Mouse (Mus musculus) MEL (cell line): Measurements from ENCODE around the gene Cwc27. TPM values are rescaled to one million over a fixed set of nuclear protein-coding genes. Genes with fewer than 3 reads are reported as not detected.

Source experiments
- DNase-seq: peaks from one replicate; pipeline ENCODE4 v3.0.0; 2011; ENCODE audit warnings: low read depth, low spot score
- H3K27ac ChIP-seq: 2 replicates; pipeline ENCODE4 v1.5.1; 2012; ENCODE audit warnings: low read depth, mild to moderate bottlenecking, control low read depth, low read length, moderate library complexity; ENCODE audit not compliant: control insufficient read depth
- H3K27me3 ChIP-seq, 2 experiments: fragments of 150-350 bp in 1 of 2; sonication (generic) in 1 of 2; 2 replicates each; pipeline ENCODE4 v1.6.1; 2012; ENCODE audit warnings: low read length in 2 of 2, mild to moderate bottlenecking in 2 of 2, improper control_type of control experiment in 1 of 2, moderate library complexity in 1 of 2; ENCODE audit not compliant: insufficient read depth in 2 of 2, control insufficient read depth in 1 of 2
- H3K36me3 ChIP-seq, 2 experiments: 2 replicates each; pipeline ENCODE4 v1.6.1; 2012 to 2014; ENCODE audit warnings: low read length in 2 of 2, improper control_type of control experiment in 1 of 2, inconsistent platforms in 1 of 2, mild to moderate bottlenecking in 1 of 2; ENCODE audit not compliant: insufficient read depth in 2 of 2, control insufficient read depth in 1 of 2
- H3K4me1 ChIP-seq, 2 experiments: fragments of 150-350 bp in 1 of 2; sonication (generic) in 1 of 2; 2 replicates each; pipeline ENCODE4 v1.6.1; 2012; ENCODE audit warnings: low read length in 2 of 2, improper control_type of control experiment in 1 of 2, mild to moderate bottlenecking in 1 of 2; ENCODE audit not compliant: insufficient read depth in 2 of 2, control insufficient read depth in 1 of 2
- H3K4me3 ChIP-seq, 2 experiments: fragments of 150-350 bp in 1 of 2; sonication (generic) in 1 of 2; 2 replicates each; pipeline ENCODE4 v1.5.1; 2012; ENCODE audit warnings: low read depth in 2 of 2, low read length in 2 of 2, mild to moderate bottlenecking in 2 of 2, moderate library complexity in 2 of 2, control low read depth in 1 of 2, improper control_type of control experiment in 1 of 2; ENCODE audit not compliant: control insufficient read depth in 1 of 2, insufficient read depth in 1 of 2
- H3K79me2 ChIP-seq: 2 replicates; pipeline ENCODE4 v1.6.1; 2012; ENCODE audit warnings: mild to moderate bottlenecking, low read length, moderate library complexity; ENCODE audit not compliant: control insufficient read depth, poor library complexity, insufficient read depth
- H3K9ac ChIP-seq: 2 replicates; pipeline ENCODE4 v1.6.1; 2012; ENCODE audit warnings: low read depth, mild to moderate bottlenecking, control low read depth, low read length, moderate library complexity; ENCODE audit not compliant: control insufficient read depth, poor library complexity, severe bottlenecking
- H3K9me3 ChIP-seq: fragments of 150-350 bp; sonication (generic); replicated peaks from 2 replicates; pipeline ENCODE4 v1.6.1; 2012; ENCODE audit warnings: mild to moderate bottlenecking, low read length, improper control_type of control experiment, moderate library complexity; ENCODE audit not compliant: insufficient read depth
- BHLHE40 ChIP-seq: IDR thresholded peaks from 2 replicates; pipeline ENCODE4 v1.6.1; 2012; ENCODE audit warnings: low read depth, mild to moderate bottlenecking, inconsistent platforms, low read length, improper control_type of control experiment, borderline replicate concordance
- CHD1 ChIP-seq: IDR thresholded peaks from 2 replicates; pipeline ENCODE4 v1.6.1; 2012; ENCODE audit warnings: low read depth, mild to moderate bottlenecking, inconsistent platforms, low read length, improper control_type of control experiment
- CTCF ChIP-seq, 3 experiments: IDR thresholded peaks in 2 of 3; conservative IDR thresholded peaks in 1 of 3; 2 replicates each; pipeline ENCODE4 v1.5.1; 2011 to 2012; ENCODE audit warnings: low read length in 3 of 3, low read depth in 2 of 3, mild to moderate bottlenecking in 2 of 3, improper control_type of control experiment in 1 of 3, inconsistent platforms in 1 of 3, mixed read lengths in 1 of 3, moderate library complexity in 1 of 3; ENCODE audit not compliant: control insufficient read depth in 1 of 3, insufficient read depth in 1 of 3, poor library complexity in 1 of 3, severe bottlenecking in 1 of 3
- ELF1 ChIP-seq: IDR thresholded peaks from 2 replicates; pipeline ENCODE4 v1.6.1; 2014; ENCODE audit warnings: low read depth, mild to moderate bottlenecking, inconsistent platforms, low read length, improper control_type of control experiment, moderate library complexity
- EP300 ChIP-seq, 2 experiments: IDR thresholded peaks; 2 replicates each; pipeline ENCODE4 v1.6.1; 2011; ENCODE audit warnings: improper control_type of control experiment in 2 of 2, low read length in 2 of 2, low read depth in 1 of 2, mild to moderate bottlenecking in 1 of 2
- ETS1 ChIP-seq: IDR thresholded peaks from 2 replicates; pipeline ENCODE4 v1.6.1; 2012; ENCODE audit warnings: low read depth, mild to moderate bottlenecking, inconsistent platforms, low read length, improper control_type of control experiment, moderate library complexity
- GABPA ChIP-seq: IDR thresholded peaks from 2 replicates; pipeline ENCODE4 v1.6.1; 2012; ENCODE audit warnings: low read depth, mild to moderate bottlenecking, inconsistent platforms, low read length, improper control_type of control experiment, moderate library complexity
- HCFC1 ChIP-seq: IDR thresholded peaks from 2 replicates; pipeline ENCODE4 v1.6.1; 2012; ENCODE audit warnings: low read depth, mild to moderate bottlenecking, inconsistent platforms, low read length, improper control_type of control experiment, moderate library complexity
- JUND ChIP-seq: IDR thresholded peaks from 2 replicates; pipeline ENCODE4 v1.6.1; 2011; ENCODE audit warnings: low read depth, mild to moderate bottlenecking, improper control_type of control experiment, low read length
- KAT2A ChIP-seq: conservative IDR thresholded peaks from 2 replicates; pipeline ENCODE4 v1.6.1; 2012; ENCODE audit warnings: low read depth, low read length, improper control_type of control experiment, inconsistent platforms
- MAX ChIP-seq: IDR thresholded peaks from 2 replicates; pipeline ENCODE4 v1.6.1; 2011; ENCODE audit warnings: low read length, improper control_type of control experiment
- MEF2A ChIP-seq: IDR thresholded peaks from 2 replicates; pipeline ENCODE4 v1.6.1; 2014; ENCODE audit warnings: low read depth, mild to moderate bottlenecking, inconsistent platforms, low read length, improper control_type of control experiment; ENCODE audit not compliant: poor library complexity, insufficient replicate concordance, severe bottlenecking; ENCODE audit errors: extremely low read depth
- MXI1 ChIP-seq: IDR thresholded peaks from 2 replicates; pipeline ENCODE4 v1.6.1; 2011; ENCODE audit warnings: mild to moderate bottlenecking, low read depth, low read length, improper control_type of control experiment
- NELFE ChIP-seq: IDR thresholded peaks from 2 replicates; pipeline ENCODE4 v1.6.1; 2011; ENCODE audit warnings: low read depth, low read length, improper control_type of control experiment
- NRF1 ChIP-seq: IDR thresholded peaks from 2 replicates; pipeline ENCODE4 v1.6.1; 2014; ENCODE audit warnings: low read depth, mild to moderate bottlenecking, inconsistent platforms, low read length, improper control_type of control experiment, moderate library complexity; ENCODE audit not compliant: poor library complexity, insufficient read depth, severe bottlenecking
- POLR2A ChIP-seq, 2 experiments: IDR thresholded peaks; 2 replicates each; pipeline ENCODE4 v1.6.1; 2011 to 2012; ENCODE audit warnings: low read length in 2 of 2, mild to moderate bottlenecking in 2 of 2, control low read depth in 1 of 2, improper control_type of control experiment in 1 of 2, low read depth in 1 of 2, moderate library complexity in 1 of 2; ENCODE audit not compliant: control insufficient read depth in 1 of 2, insufficient read depth in 1 of 2, poor library complexity in 1 of 2
- RAD21 ChIP-seq: IDR thresholded peaks from 2 replicates; pipeline ENCODE4 v1.6.1; 2011; ENCODE audit warnings: mild to moderate bottlenecking, low read depth, low read length, improper control_type of control experiment
- SIN3A ChIP-seq: IDR thresholded peaks from 2 replicates; pipeline ENCODE4 v1.6.1; 2012; ENCODE audit warnings: low read length, improper control_type of control experiment, inconsistent platforms
- SMC3 ChIP-seq: IDR thresholded peaks from 2 replicates; pipeline ENCODE4 v1.6.1; 2011; ENCODE audit warnings: low read depth, low read length, improper control_type of control experiment
- TBP ChIP-seq: IDR thresholded peaks from 2 replicates; pipeline ENCODE4 v1.8.0; 2011; ENCODE audit warnings: low read depth, low read length, improper control_type of control experiment
- TCF12 ChIP-seq: IDR thresholded peaks from 2 replicates; pipeline ENCODE4 v1.6.1; 2014; ENCODE audit warnings: low read depth, mild to moderate bottlenecking, inconsistent platforms, low read length, improper control_type of control experiment, moderate library complexity
- ZMIZ1 ChIP-seq: IDR thresholded peaks from 2 replicates; pipeline ENCODE4 v1.6.1; 2012; ENCODE audit warnings: low read depth, mild to moderate bottlenecking, inconsistent platforms, low read length, improper control_type of control experiment, moderate library complexity
- ZNF384 ChIP-seq: IDR thresholded peaks from 2 replicates; pipeline ENCODE4 v1.6.1; 2012; ENCODE audit warnings: low read depth, mild to moderate bottlenecking, inconsistent platforms, low read length, improper control_type of control experiment
- polyA plus RNA-seq, 2 experiments: library from polyadenylated mRNA; stranded (reverse) in 1 of 2; unstranded in 1 of 2; fragments of >175 nt in 1 of 2; fragments of >200 nt in 1 of 2; gene quantifications; 2 replicates each; pipeline versions ENCODE4 v1.2.1 to v1.2.4; 2012; ENCODE audit warnings: low replicate concordance in 2 of 2, low read depth in 1 of 2; ENCODE audit not compliant: insufficient read length in 2 of 2, insufficient read depth in 1 of 2, missing spikeins in 1 of 2
- total RNA-seq: library from RNA; depleted of rRNA; stranded (reverse); fragments of 300-350 nt; gene quantifications from 2 replicates; pipeline ENCODE4 v1.2.3, GENCODE M21; 2012

The Cwc27 gene
- total and polyA plus RNA-seq, 3 experiments, result 18.3 to 22.0 TPM; not detected in 1

DNA sequence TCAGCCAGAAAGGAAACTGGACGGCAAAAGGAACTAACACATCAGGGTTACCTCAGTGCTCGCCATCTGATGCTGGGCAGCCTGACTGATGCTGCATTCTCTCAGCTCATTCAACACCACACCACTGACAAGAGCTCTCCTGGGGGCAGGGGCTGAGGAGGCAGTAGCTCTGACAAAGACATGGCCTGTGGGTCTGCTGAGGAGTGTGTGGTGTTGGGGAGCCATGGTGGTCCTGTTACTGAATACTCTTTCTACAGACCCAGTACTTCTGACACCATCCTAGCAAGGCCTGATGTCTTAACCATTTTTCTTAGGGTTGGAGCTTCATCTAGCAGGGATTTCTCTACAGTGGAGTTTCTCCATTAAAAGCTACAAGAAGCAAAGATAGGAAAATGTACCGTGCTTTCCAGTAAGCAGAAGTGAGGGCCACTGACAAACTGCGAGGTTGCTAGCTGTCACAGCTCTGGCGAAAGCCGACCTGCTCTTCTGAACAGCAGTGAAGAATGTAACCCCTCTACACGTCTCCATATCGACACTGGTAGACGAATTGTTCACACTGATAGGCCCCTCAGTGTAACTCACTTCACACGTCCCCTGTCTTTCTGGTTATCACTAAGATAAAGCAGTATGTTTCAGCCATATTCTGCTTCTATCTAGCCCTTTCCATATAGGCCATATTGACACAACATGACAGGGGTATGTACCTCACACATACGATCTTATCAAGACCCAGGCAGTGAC lies 189.6 kb downstream of the Cwc27 start:
- TF ChIP-seq SIN3A (no peak), HCFC1 (no peak)
- no peaks in the 10 kb centered on the region for H3K79me2 ChIP-seq
- H3K27me3 ChIP-seq, result no peaks in the 10 kb centered on the region
- H3K36me3 ChIP-seq, result no peaks in the 10 kb centered on the region; a peak in 1 of 4 replicates
- no peak overlapping the region for H3K9ac ChIP-seq
- H3K9me3 ChIP-seq, result no peaks in the 10 kb centered on the region
- no peak overlapping the region for H3K27ac ChIP-seq
- H3K4me1 ChIP-seq, result no peaks in the 10 kb centered on the region
- DNase-seq, result no peak
- no peak overlapping the region for H3K4me3 ChIP-seq

DNA sequence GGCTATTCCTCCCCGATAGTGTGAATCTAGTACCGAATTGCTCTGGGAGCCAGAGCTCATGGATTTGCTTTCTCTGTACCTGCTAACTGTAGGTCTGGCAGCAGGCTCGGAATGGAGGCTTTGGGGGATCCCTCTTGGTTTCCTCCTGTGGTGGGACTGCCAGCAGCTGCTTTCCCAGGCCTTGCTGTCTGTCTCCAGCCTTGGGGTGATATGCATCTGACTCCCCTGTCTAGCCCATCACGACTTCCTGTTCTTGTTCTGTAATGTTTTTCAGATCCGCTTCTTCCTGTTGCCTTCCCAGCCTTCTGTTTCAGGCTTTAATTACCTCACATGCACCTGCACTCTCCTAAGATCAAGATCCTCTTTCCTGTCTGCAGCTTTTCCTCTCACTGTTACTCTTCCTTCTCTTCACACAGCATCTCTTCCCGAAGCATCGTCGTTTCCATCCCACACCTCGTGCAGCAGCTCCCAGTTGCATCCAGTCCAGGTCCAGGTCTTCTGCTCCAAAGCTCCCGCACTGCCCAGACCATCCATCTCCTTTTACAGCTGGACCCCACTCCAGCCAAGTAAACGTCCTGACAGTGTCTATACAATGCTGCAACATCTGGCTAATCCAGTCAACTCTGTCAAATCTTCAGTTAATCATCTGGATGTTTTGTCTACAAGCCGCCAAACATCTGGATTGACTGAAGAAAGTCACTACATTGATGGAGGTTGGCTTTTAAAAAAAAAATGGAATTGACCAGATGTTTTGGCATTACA lies 193.6 kb downstream of the Cwc27 start:
- no peaks in the 10 kb centered on the region; a peak in 1 of 4 replicates for H3K4me1 ChIP-seq
- no peak overlapping the region for H3K9ac ChIP-seq
- TF ChIP-seq NELFE, result no peak
- TF ChIP-seq NRF1, result no peak
- TF ChIP-seq CHD1, result no peak
- TF ChIP-seq EP300 (IDR thresholded peaks at IDR 0.05; ENCODE audit: low read depth in 1 of 2, low read length in 2 of 2), result no peak
- no peak for TF ChIP-seq GABPA
- no peaks in the 10 kb centered on the region for H3K36me3 ChIP-seq
- no peaks in the 10 kb centered on the region for H3K9me3 ChIP-seq
- no peak overlapping the region for H3K4me3 ChIP-seq
- H3K27ac ChIP-seq, result no peak overlapping the region
- no peak for DNase-seq
- H3K27me3 ChIP-seq, result no peaks in the 10 kb centered on the region
- no peaks in the 10 kb centered on the region for H3K79me2 ChIP-seq

DNA sequence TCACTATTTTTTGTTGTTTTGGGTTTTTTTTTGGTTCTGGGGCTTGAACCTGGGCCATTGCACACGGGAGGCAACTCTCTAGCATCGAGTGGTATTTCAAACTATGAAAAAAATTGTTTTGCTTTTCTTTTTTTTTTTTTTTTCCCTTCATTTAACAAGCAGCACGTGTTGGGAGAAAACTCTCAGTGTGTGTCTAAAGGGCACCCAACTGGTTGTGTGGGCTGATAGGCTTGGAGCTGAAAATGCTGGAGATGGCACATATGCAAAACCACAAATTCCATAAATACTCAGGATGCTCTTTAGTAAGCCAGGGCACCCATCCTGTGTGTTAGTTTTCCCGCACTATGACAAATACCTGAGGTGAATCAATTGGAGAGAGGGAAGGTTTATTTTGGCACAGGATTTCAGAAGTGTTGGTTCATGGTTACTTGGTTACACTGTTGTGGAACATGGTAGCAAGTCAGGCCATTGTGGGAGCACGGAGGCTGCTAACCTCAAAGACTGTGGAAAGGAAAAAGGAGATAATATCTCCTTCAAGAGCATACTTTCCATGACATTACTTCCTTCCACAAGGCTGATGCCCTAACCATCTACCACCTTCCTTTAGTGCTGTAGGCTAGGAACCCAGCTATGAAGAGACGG lies 194.7 kb downstream of the Cwc27 start:
- H3K79me2 ChIP-seq, result no peaks in the 10 kb centered on the region
- H3K9me3 ChIP-seq, result no peaks in the 10 kb centered on the region
- H3K36me3 ChIP-seq, result no peaks in the 10 kb centered on the region
- H3K4me1 ChIP-seq, result no peaks in the 10 kb centered on the region; a peak in 1 of 4 replicates
- H3K27ac ChIP-seq, result no peak overlapping the region
- H3K27me3 ChIP-seq, result no peaks in the 10 kb centered on the region
- H3K4me3 ChIP-seq, result no peak overlapping the region
- no peak overlapping the region for H3K9ac ChIP-seq
- no peak for TF ChIP-seq TCF12
- TF ChIP-seq ZNF384, result no peak
- no peak for TF ChIP-seq TBP
- no peak for TF ChIP-seq CHD1
- TF ChIP-seq SMC3, result no peak
- no peak for TF ChIP-seq POLR2A (IDR thresholded peaks at IDR 0.05; ENCODE audit: control insufficient read depth in 1 of 2, insufficient read depth in 1 of 2, low read depth in 1 of 2, low read length in 2 of 2, poor library complexity in 1 of 2)
- TF ChIP-seq CTCF (IDR thresholded peaks at IDR 0.05 in 2 of 3, conservative IDR thresholded peaks at IDR 0.05 in 1 of 3; ENCODE audit: control insufficient read depth in 1 of 3, insufficient read depth in 1 of 3, low read depth in 2 of 3, low read length in 3 of 3, poor library complexity in 1 of 3, severe bottlenecking in 1 of 3), result no peak
- TF ChIP-seq JUND, result no peak
- TF ChIP-seq MAX, result no peak
- no peak for TF ChIP-seq ETS1
- no peak for TF ChIP-seq KAT2A
- TF ChIP-seq ELF1, result no peak
- TF ChIP-seq RAD21, result no peak
- no peak for TF ChIP-seq BHLHE40
- TF ChIP-seq MXI1, result no peak
- no peak for TF ChIP-seq MEF2A
- no peak for TF ChIP-seq NELFE
- TF ChIP-seq ZMIZ1, result no peak
- no peak for TF ChIP-seq HCFC1
- TF ChIP-seq, all 39 proteins: peak for 0
- no peak for DNase-seq
